Mouse (Mus musculus): ENCODE measurements at regions not wholly inside any gene's neighbourhood (a gene's known extent, or its start where the extent isn't known, plus 50 kb on each side); places are given as distances from the start of the nearest gene placed in this dataset.

- no peaks in the 10 kb centered on the region for H3K36me3 ChIP-seq (ENCODE audit: control insufficient read depth, insufficient read depth, low read length)
- 89% methylated on average over 11 of the region's 11 CpGs for WGBS
- no peak overlapping the region for H3K27ac ChIP-seq (ENCODE audit: low read depth, low read length)
- H3K9ac ChIP-seq (ENCODE audit: low read length), result no peak overlapping the region
- DNase-seq (ENCODE audit: low spot score) (no peak), ATAC-seq (replicated peaks; ENCODE audit: low FRiP score) (no peak)
- H3K4me1 ChIP-seq (replicated peaks; ENCODE audit: control insufficient read depth, insufficient read depth, low read length), result no peaks in the 10 kb centered on the region
- H3K4me2 ChIP-seq (ENCODE audit: low read depth, low read length, severe bottlenecking), result no peak overlapping the region
- H3K9me3 ChIP-seq (ENCODE audit: control insufficient read depth, low read length), result no peaks in the 10 kb centered on the region
- H3K27me3 ChIP-seq (ENCODE audit: control insufficient read depth, insufficient read depth, low read length), result no peaks in the 10 kb centered on the region
- H3K4me3 ChIP-seq (ENCODE audit: low read depth, low read length), result no peak overlapping the region
These were observed 72.0 kb upstream of the 4933415F23Rik start for GRCm38 (mm10) chr1:23174022-23174421.

- no peaks in the 10 kb centered on the region for H3K9me3 ChIP-seq (ENCODE audit: control insufficient read depth, low read length)
- 75% methylated on average over 7 of the region's 7 CpGs for WGBS
- no peaks in the 10 kb centered on the region for H3K36me3 ChIP-seq (ENCODE audit: control insufficient read depth, insufficient read depth, low read length)
- DNase-seq (ENCODE audit: low spot score), result no peak
- no peak overlapping the region for H3K27ac ChIP-seq (ENCODE audit: low read depth, low read length)
- no peak overlapping the region for H3K4me3 ChIP-seq (ENCODE audit: low read depth, low read length)
- no peak overlapping the region for H3K4me2 ChIP-seq (ENCODE audit: low read depth, low read length, severe bottlenecking)
- H3K27me3 ChIP-seq (ENCODE audit: control insufficient read depth, insufficient read depth, low read length), result no peaks in the 10 kb centered on the region
- ATAC-seq (replicated peaks; ENCODE audit: low FRiP score), result no peak
- no peaks in the 10 kb centered on the region for H3K4me1 ChIP-seq (replicated peaks; ENCODE audit: control insufficient read depth, insufficient read depth, low read length)
- H3K9ac ChIP-seq (ENCODE audit: low read length), result no peak overlapping the region
These were observed 71.2 kb upstream of the 4933415F23Rik start for GRCm38 (mm10) chr1:23173054-23173802.

GRCm38 (mm10) chr1:23171336-23171735, 69.3 kb upstream of the 4933415F23Rik start:
- Histone ChIP-seq H3K36me3 (ENCODE audit: control insufficient read depth, insufficient read depth, low read length) (no peaks in the 10 kb centered on the region), H3K4me2 (ENCODE audit: low read depth, low read length, severe bottlenecking) (no peak overlapping the region), H3K27ac (ENCODE audit: low read depth, low read length) (no peak overlapping the region), H3K4me3 (ENCODE audit: low read depth, low read length) (no peak overlapping the region), H3K4me1 (replicated peaks; ENCODE audit: control insufficient read depth, insufficient read depth, low read length) (no peaks in the 10 kb centered on the region), H3K9me3 (ENCODE audit: control insufficient read depth, low read length) (no peaks in the 10 kb centered on the region), H3K9ac (ENCODE audit: low read length) (no peak overlapping the region), H3K27me3 (ENCODE audit: control insufficient read depth, insufficient read depth, low read length) (no peaks in the 10 kb centered on the region)
- 94% methylated on average over 2 of the region's 2 CpGs for WGBS
- no peak for DNase-seq (ENCODE audit: low spot score)
- ATAC-seq (replicated peaks; ENCODE audit: low FRiP score), result no peak

- Histone ChIP-seq H3K9ac (ENCODE audit: low read length) (no peak overlapping the region), H3K27me3 (ENCODE audit: control insufficient read depth, insufficient read depth, low read length) (no peaks in the 10 kb centered on the region), H3K9me3 (ENCODE audit: control insufficient read depth, low read length) (no peaks in the 10 kb centered on the region), H3K4me2 (ENCODE audit: low read depth, low read length, severe bottlenecking) (no peak overlapping the region), H3K4me1 (replicated peaks; ENCODE audit: control insufficient read depth, insufficient read depth, low read length) (no peaks in the 10 kb centered on the region), H3K4me3 (ENCODE audit: low read depth, low read length) (no peak overlapping the region), H3K27ac (ENCODE audit: low read depth, low read length) (no peak overlapping the region), H3K36me3 (ENCODE audit: control insufficient read depth, insufficient read depth, low read length) (no peaks in the 10 kb centered on the region)
- 80% methylated on average over 2 of the region's 2 CpGs for WGBS
- ATAC-seq (replicated peaks; ENCODE audit: low FRiP score) (no peak), DNase-seq (ENCODE audit: low spot score) (no peak)
These were observed 68.7 kb upstream of the 4933415F23Rik start for GRCm38 (mm10) chr1:23170711-23171110.

GRCm38 (mm10) chr1:23168504-23168903, 66.5 kb upstream of the 4933415F23Rik start:
- Histone ChIP-seq H3K9ac (ENCODE audit: low read length) (no peak overlapping the region), H3K36me3 (ENCODE audit: control insufficient read depth, insufficient read depth, low read length) (no peaks in the 10 kb centered on the region), H3K4me3 (ENCODE audit: low read depth, low read length) (no peak overlapping the region), H3K27me3 (ENCODE audit: control insufficient read depth, insufficient read depth, low read length) (no peaks in the 10 kb centered on the region), H3K9me3 (ENCODE audit: control insufficient read depth, low read length) (no peaks in the 10 kb centered on the region), H3K4me1 (replicated peaks; ENCODE audit: control insufficient read depth, insufficient read depth, low read length) (no peaks in the 10 kb centered on the region), H3K4me2 (ENCODE audit: low read depth, low read length, severe bottlenecking) (no peak overlapping the region), H3K27ac (ENCODE audit: low read depth, low read length) (no peak overlapping the region)
- ATAC-seq (replicated peaks; ENCODE audit: low FRiP score) (no peak), DNase-seq (ENCODE audit: low spot score) (no peak)
- WGBS, result 92% methylated on average over 4 of the region's 4 CpGs

- DNase-seq (ENCODE audit: low spot score), result no peak
- H3K36me3 ChIP-seq (ENCODE audit: control insufficient read depth, insufficient read depth, low read length), result no peaks in the 10 kb centered on the region
- no peak overlapping the region for H3K4me2 ChIP-seq (ENCODE audit: low read depth, low read length, severe bottlenecking)
- H3K9me3 ChIP-seq (ENCODE audit: control insufficient read depth, low read length), result no peaks in the 10 kb centered on the region
- no peak overlapping the region for H3K9ac ChIP-seq (ENCODE audit: low read length)
- no peak overlapping the region for H3K4me3 ChIP-seq (ENCODE audit: low read depth, low read length)
- 84% methylated on average over 5 of the region's 5 CpGs for WGBS
- no peaks in the 10 kb centered on the region for H3K27me3 ChIP-seq (ENCODE audit: control insufficient read depth, insufficient read depth, low read length)
- H3K4me1 ChIP-seq (replicated peaks; ENCODE audit: control insufficient read depth, insufficient read depth, low read length), result no peaks in the 10 kb centered on the region
- no peak overlapping the region for H3K27ac ChIP-seq (ENCODE audit: low read depth, low read length)
- no peak for ATAC-seq (replicated peaks; ENCODE audit: low FRiP score)
These were observed 61.4 kb upstream of the 4933415F23Rik start for GRCm38 (mm10) chr1:23163371-23163935.

GRCm38 (mm10) chr1:23162766-23163165, 60.7 kb upstream of the 4933415F23Rik start:
- Histone ChIP-seq H3K4me1 (replicated peaks; ENCODE audit: control insufficient read depth, insufficient read depth, low read length) (no peaks in the 10 kb centered on the region), H3K27me3 (ENCODE audit: control insufficient read depth, insufficient read depth, low read length) (no peaks in the 10 kb centered on the region), H3K36me3 (ENCODE audit: control insufficient read depth, insufficient read depth, low read length) (no peaks in the 10 kb centered on the region), H3K4me2 (ENCODE audit: low read depth, low read length, severe bottlenecking) (no peak overlapping the region), H3K4me3 (ENCODE audit: low read depth, low read length) (no peak overlapping the region), H3K9ac (ENCODE audit: low read length) (no peak overlapping the region), H3K9me3 (ENCODE audit: control insufficient read depth, low read length) (no peaks in the 10 kb centered on the region), H3K27ac (ENCODE audit: low read depth, low read length) (no peak overlapping the region)
- 80% methylated on average over 6 of the region's 6 CpGs for WGBS
- DNase-seq (ENCODE audit: low spot score) (no peak), ATAC-seq (replicated peaks; ENCODE audit: low FRiP score) (no peak)
